Mouse (Mus musculus): ENCODE measurements around the gene Col5a1. TPM values are rescaled to one million over a fixed set of nuclear protein-coding genes. Genes with fewer than 3 reads are reported as not detected.

Col5a1 gene
- polyA plus RNA-seq, 1 experiment from 2014 or later, result 33.2 TPM

- Histone ChIP-seq H3K9ac (ENCODE audit: low read depth, low read length) (no peak overlapping the region), H3K4me3 (replicated peaks; ENCODE audit: low read depth, low read length) (no peak overlapping the region), H3K27ac (no peak overlapping the region), H3K4me1 (replicated peaks; ENCODE audit: insufficient read depth, low read length) (no peaks in the 10 kb centered on the region), H3K36me3 (ENCODE audit: insufficient read depth, low read length) (no peaks in the 10 kb centered on the region), H3K27me3 (ENCODE audit: insufficient read depth, low read length) (no peaks in the 10 kb centered on the region), H3K9me3 (replicated peaks; ENCODE audit: low read length) (no peaks in the 10 kb centered on the region), H3K4me2 (ENCODE audit: low read length) (no peak overlapping the region)
- no peak for DNase-seq (ENCODE audit: low spot score)
- TF ChIP-seq CTCF (IDR thresholded peaks at IDR 0.05; ENCODE audit: low read depth), result no peak
- 63% methylated on average over 3 of the region's 3 CpGs for WGBS
- ATAC-seq (replicated peaks; ENCODE audit: low FRiP score, low read depth), result no peak
These were observed 13.9 kb upstream of the Col5a1 start for GRCm38 (mm10) chr2:27872276-27872675.

DNA sequence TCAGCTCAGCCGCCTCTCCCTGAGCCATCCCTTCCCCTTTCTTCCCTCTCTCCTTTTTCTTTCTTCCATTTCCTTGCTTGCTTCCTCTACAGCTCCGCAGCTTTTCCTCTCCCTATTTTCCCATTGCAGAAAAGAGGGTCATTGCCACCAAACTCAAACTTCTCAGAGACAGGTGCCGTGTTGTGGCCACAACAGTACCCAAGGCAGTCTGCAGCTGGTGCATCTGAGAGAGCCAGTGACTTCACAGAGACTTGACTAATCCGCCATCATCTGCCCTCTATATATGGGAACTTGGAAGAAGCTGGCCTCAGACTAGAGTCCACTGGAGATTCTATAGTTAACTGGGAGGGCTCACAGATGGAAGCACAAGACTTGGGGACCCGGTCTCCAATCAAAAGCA, 13.2 kb upstream of the Col5a1 start:
- DNase-seq (ENCODE audit: low spot score), result no peak

DNA sequence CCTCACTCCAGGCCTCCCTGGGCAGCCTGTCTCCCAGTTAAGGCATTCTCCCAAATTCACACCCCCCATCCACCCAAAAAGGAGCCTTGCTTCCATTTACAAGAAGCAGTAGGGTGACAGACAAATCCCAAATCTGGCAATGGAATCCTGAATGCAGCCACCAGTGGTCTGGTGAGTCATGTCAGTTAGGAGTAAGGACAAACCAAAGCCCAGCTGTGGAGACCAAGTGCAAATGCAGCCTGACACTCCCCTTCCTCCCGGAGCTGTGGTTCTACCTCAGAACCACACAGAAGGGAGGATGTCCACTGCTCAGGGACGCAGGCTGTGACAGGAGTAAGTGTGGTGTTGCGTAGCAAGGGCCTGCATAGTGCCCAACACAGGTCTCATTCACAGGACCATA, 11.6 kb upstream of the Col5a1 start:
- no peaks in the 10 kb centered on the region for H3K27me3 ChIP-seq (ENCODE audit: insufficient read depth, low read length)
- no peaks in the 10 kb centered on the region for H3K36me3 ChIP-seq (ENCODE audit: insufficient read depth, low read length)
- no peaks in the 10 kb centered on the region for H3K4me1 ChIP-seq (replicated peaks; ENCODE audit: insufficient read depth, low read length)
- ATAC-seq (replicated peaks; ENCODE audit: low FRiP score, low read depth) (no peak), DNase-seq (ENCODE audit: low spot score) (no peak)
- H3K27ac ChIP-seq, result no peak overlapping the region
- no peaks in the 10 kb centered on the region for H3K9me3 ChIP-seq (replicated peaks; ENCODE audit: low read length)
- H3K4me2 ChIP-seq (ENCODE audit: low read length), result no peak overlapping the region
- no peak overlapping the region for H3K9ac ChIP-seq (ENCODE audit: low read depth, low read length)
- TF ChIP-seq CTCF (IDR thresholded peaks at IDR 0.05; ENCODE audit: low read depth), result no peak
- H3K4me3 ChIP-seq (replicated peaks; ENCODE audit: low read depth, low read length), result no peak overlapping the region
- WGBS, result 81% methylated on average over 3 of the region's 3 CpGs

More for the DNA sequence above, 13.2 kb upstream of the Col5a1 start:
- no peaks in the 10 kb centered on the region for H3K36me3 ChIP-seq (ENCODE audit: insufficient read depth, low read length)
- no peak overlapping the region for H3K9ac ChIP-seq (ENCODE audit: low read depth, low read length)
- WGBS, result 72% methylated on average over 5 of the region's 5 CpGs
- H3K4me3 ChIP-seq (replicated peaks; ENCODE audit: low read depth, low read length), result no peak overlapping the region
- no peaks in the 10 kb centered on the region for H3K9me3 ChIP-seq (replicated peaks; ENCODE audit: low read length)
- H3K27ac ChIP-seq, result no peak overlapping the region
- TF ChIP-seq CTCF (IDR thresholded peaks at IDR 0.05; ENCODE audit: low read depth), result no peak
- H3K4me2 ChIP-seq (ENCODE audit: low read length), result no peak overlapping the region
- H3K4me1 ChIP-seq (replicated peaks; ENCODE audit: insufficient read depth, low read length), result no peaks in the 10 kb centered on the region
- no peak for ATAC-seq (replicated peaks; ENCODE audit: low FRiP score, low read depth)
- no peaks in the 10 kb centered on the region for H3K27me3 ChIP-seq (ENCODE audit: insufficient read depth, low read length)

DNA sequence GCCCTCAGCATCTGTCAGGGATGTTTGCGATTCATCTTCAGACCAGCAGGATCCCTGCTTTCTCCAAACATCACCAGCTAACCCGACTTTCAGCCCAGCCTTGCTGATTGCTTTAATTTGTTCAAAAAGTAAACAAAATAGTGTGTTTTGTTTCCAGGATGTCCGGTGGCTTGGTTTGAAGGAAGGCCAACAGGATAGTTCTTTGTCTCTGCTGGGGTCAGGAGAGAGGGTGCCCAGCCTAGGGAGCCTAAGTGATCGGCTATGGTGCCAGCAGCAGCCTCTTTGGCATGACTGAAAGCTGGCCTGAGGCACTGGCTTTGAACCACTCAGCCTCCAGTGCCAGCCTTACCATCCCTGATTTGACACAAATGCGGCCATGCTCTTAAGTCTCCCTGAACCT, 11.0 kb upstream of the Col5a1 start:
- no peak overlapping the region for H3K27ac ChIP-seq
- H3K4me3 ChIP-seq (replicated peaks; ENCODE audit: low read depth, low read length), result no peak overlapping the region
- no peaks in the 10 kb centered on the region for H3K36me3 ChIP-seq (ENCODE audit: insufficient read depth, low read length)
- ATAC-seq (replicated peaks; ENCODE audit: low FRiP score, low read depth) (no peak), DNase-seq (ENCODE audit: low spot score) (no peak)
- H3K4me2 ChIP-seq (ENCODE audit: low read length), result no peak overlapping the region
- WGBS, result 63% methylated on average over 5 of the region's 5 CpGs
- no peaks in the 10 kb centered on the region for H3K9me3 ChIP-seq (replicated peaks; ENCODE audit: low read length)
- H3K27me3 ChIP-seq (ENCODE audit: insufficient read depth, low read length), result no peaks in the 10 kb centered on the region
- no peak for TF ChIP-seq CTCF (IDR thresholded peaks at IDR 0.05; ENCODE audit: low read depth)
- no peak overlapping the region for H3K9ac ChIP-seq (ENCODE audit: low read depth, low read length)
- H3K4me1 ChIP-seq (replicated peaks; ENCODE audit: insufficient read depth, low read length), result no peaks in the 10 kb centered on the region

DNA sequence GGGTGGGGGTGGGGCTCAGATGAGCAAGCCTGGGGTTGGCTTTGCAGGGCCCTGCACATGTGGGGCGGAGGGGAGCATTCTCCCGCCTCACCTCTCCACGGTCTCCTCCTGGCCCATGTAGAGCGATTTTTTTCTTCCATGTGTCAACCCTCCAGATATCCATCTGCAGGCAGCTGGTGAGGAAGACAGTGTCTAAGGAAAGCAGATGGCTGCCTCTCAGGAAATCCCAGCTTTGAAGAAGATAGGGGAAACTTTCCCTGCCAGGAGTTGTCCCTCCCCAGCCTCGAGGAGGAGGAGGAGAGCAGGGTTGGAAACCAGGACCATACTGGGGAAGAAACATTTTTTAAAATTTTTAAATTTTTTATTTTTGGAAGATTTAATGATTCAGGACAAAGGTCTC, 10.4 kb upstream of the Col5a1 start:
- ATAC-seq (replicated peaks; ENCODE audit: low FRiP score, low read depth), result no peak
- Histone ChIP-seq H3K9ac (ENCODE audit: low read depth, low read length) (no peak overlapping the region), H3K27me3 (ENCODE audit: insufficient read depth, low read length) (no peaks in the 10 kb centered on the region), H3K4me3 (replicated peaks; ENCODE audit: low read depth, low read length) (no peak overlapping the region), H3K9me3 (replicated peaks; ENCODE audit: low read length) (no peaks in the 10 kb centered on the region), H3K4me1 (replicated peaks; ENCODE audit: insufficient read depth, low read length) (no peaks in the 10 kb centered on the region), H3K4me2 (ENCODE audit: low read length) (no peak overlapping the region), H3K27ac (no peak overlapping the region), H3K36me3 (ENCODE audit: insufficient read depth, low read length) (no peaks in the 10 kb centered on the region)
- WGBS, result 75% methylated on average over 5 of the region's 5 CpGs
- no peak for TF ChIP-seq CTCF (IDR thresholded peaks at IDR 0.05; ENCODE audit: low read depth)
- DNase-seq (ENCODE audit: low spot score), result no peak

GRCm38 (mm10) chr2:27876724-27877504, 9.3 kb upstream of the Col5a1 start:
- H3K4me1 ChIP-seq (replicated peaks; ENCODE audit: insufficient read depth, low read length), result no peaks in the 10 kb centered on the region
- TF ChIP-seq CTCF (IDR thresholded peaks at IDR 0.05; ENCODE audit: low read depth), result no peak
- H3K4me2 ChIP-seq (ENCODE audit: low read length), result no peak overlapping the region
- no peaks in the 10 kb centered on the region for H3K9me3 ChIP-seq (replicated peaks; ENCODE audit: low read length)
- H3K27ac ChIP-seq, result no peak overlapping the region
- H3K27me3 ChIP-seq (ENCODE audit: insufficient read depth, low read length), result no peaks in the 10 kb centered on the region
- WGBS, result 85% methylated on average over 13 of the region's 13 CpGs
- no peak overlapping the region for H3K4me3 ChIP-seq (replicated peaks; ENCODE audit: low read depth, low read length)
- H3K36me3 ChIP-seq (ENCODE audit: insufficient read depth, low read length), result no peaks in the 10 kb centered on the region
- H3K9ac ChIP-seq (ENCODE audit: low read depth, low read length), result no peak overlapping the region
- ATAC-seq (replicated peaks; ENCODE audit: low FRiP score, low read depth) (no peak), DNase-seq (ENCODE audit: low spot score) (no peak)

DNA sequence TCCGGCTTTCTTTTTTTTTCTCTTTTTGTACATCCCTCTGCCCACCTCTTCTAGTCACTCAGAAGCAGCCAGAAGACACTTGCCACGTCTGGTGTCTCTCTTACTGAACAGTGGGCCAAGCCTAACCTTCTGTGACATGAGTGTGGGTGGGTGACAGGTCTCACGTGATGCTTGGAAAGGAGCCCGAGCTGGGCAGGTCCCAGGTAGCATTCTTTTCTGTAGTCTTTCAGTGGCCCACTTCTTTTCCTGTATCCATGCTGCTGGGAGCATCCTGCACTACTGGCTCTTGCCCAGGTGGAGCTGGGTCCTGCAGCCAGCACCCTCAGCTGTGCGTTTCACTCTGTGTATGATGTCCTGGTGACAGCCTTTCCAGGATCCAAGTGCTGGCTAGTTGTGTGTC, 8.2 kb upstream of the Col5a1 start:
- Histone ChIP-seq H3K4me3 (replicated peaks; ENCODE audit: low read depth, low read length) (no peak overlapping the region), H3K9ac (ENCODE audit: low read depth, low read length) (no peak overlapping the region), H3K27me3 (ENCODE audit: insufficient read depth, low read length) (no peaks in the 10 kb centered on the region), H3K9me3 (replicated peaks; ENCODE audit: low read length) (no peaks in the 10 kb centered on the region), H3K4me1 (replicated peaks; ENCODE audit: insufficient read depth, low read length) (no peaks in the 10 kb centered on the region), H3K36me3 (ENCODE audit: insufficient read depth, low read length) (no peaks in the 10 kb centered on the region), H3K27ac (no peak overlapping the region), H3K4me2 (ENCODE audit: low read length) (no peak overlapping the region)
- WGBS, result 73% methylated on average over 5 of the region's 5 CpGs
- no peak for DNase-seq (ENCODE audit: low spot score)
- no peak for TF ChIP-seq CTCF (IDR thresholded peaks at IDR 0.05; ENCODE audit: low read depth)
- ATAC-seq (replicated peaks; ENCODE audit: low FRiP score, low read depth), result no peak

Data from kidney, postnatal 0 days (tissue).